Mouse (Mus musculus) left cerebral cortex, adult 2 months (tissue): ENCODE measurements at regions not wholly inside any gene's neighbourhood (a gene's known extent, or its start where the extent isn't known, plus 50 kb on each side); places are given as distances from the start of the nearest gene placed in this dataset.

Experiments used
- DNase-seq, 2 experiments: peaks; one replicate each; pipeline ENCODE4 v3.0.0; 2021 to 2022; ENCODE audit warnings: low spot score in 2 of 2, mixed read lengths in 1 of 2; ENCODE audit errors: extremely low spot score in 1 of 2
- H3K27ac ChIP-seq: fragments of 200-600 bp; 2 replicates; pipeline ENCODE4 v1.8.1; 2022
- H3K4me3 ChIP-seq: fragments of 200-600 bp; 2 replicates; pipeline ENCODE4 v1.8.1; 2022
- CTCF ChIP-seq: fragments of 200-600 bp; IDR thresholded peaks from 2 replicates; pipeline ENCODE4 v1.8.1; 2022; ENCODE audit warnings: antibody characterized with exemption, mild to moderate bottlenecking, moderate library complexity
- intact Hi-C: fragments of 180-260 bp; cut with DNase I; formaldehyde crosslinking; loops from one replicate; pipeline ENCODE4 v1.15.1; 2025

DNA sequence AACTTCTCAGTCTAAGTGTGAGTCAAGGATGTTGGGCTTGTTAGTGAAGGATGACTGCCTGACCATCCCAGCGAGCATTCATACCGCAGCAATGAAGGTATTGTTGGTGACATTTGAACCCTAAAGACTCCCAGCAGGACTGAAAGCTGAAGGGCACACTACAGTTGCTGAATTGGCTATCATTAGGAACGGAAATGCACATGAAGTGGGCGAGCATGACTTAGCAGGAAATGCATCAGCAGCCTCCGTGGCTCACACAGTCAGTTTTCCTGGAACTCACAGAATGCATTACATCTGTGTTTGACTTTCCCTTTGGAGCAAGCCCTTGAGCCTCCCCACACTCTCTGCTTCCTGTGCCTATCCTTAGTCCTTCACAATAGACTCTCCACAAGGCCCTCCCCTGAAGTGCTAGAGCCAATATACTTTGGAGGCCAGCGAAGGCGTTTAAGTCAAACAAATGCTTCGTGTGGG is 63.9 kb downstream of the Tmco5 start:
- H3K27ac ChIP-seq = no peak overlapping the region
- intact Hi-C loops = no loop called here

DNA sequence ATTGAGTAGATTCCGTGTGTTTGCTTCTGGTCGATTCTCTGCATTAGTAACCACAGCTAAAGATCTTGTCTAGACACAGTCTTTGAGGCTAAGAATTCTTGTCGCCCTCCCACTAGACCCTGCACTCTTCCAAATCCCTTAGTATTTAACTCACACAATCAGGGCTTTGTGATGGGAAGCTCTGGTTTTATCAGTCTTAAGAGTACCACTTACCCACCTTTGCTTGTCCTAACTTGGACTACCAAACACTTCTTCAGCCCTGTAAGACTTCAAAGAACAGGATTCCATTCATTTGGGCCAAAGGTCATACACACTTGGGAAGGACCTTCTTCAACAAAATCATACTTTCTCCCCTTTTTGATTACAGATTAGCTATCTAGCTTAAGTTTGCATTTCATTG is 70.0 kb downstream of the Tmco5 start:
- intact Hi-C loops = no loop called here
- no peak for TF ChIP-seq CTCF
- Histone ChIP-seq H3K4me3 (no peak overlapping the region), H3K27ac (no peak overlapping the region)
- no peak for DNase-seq

More for the DNA sequence above, 63.9 kb downstream of the Tmco5 start:
- no peak for TF ChIP-seq CTCF
- DNase-seq = no peak
- no peak overlapping the region for H3K4me3 ChIP-seq

- no peak overlapping the region for H3K4me3 ChIP-seq
- no peak overlapping the region for H3K27ac ChIP-seq
- intact Hi-C loops = no loop called here
- no peak for DNase-seq
- no peak for TF ChIP-seq CTCF
Measured at GRCm38 (mm10) chr2:116949741-116950140, 71.2 kb downstream of the Tmco5 start.

DNA sequence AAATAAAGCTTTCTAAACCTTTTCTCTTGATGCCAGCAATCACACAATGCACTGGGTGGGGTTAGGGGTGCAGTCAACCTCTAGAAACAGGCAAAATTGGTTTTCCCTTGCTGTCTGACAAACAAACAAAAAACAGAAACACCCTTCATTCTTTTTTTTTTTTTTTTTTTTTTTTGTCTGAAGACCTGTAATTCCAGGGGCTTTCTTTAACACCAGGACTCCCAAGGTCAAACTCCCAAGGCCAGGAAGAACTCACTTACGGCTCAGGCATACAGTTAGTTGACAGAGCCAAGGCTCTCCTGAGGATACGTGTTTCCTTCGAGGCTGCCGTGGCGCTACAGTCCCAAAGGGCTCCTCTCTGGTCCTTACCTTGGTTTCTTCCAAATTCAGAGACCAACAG is 71.7 kb downstream of the Tmco5 start:
- Histone ChIP-seq H3K4me3 (no peak overlapping the region), H3K27ac (no peak overlapping the region)
- DNase-seq = no peak
- intact Hi-C loops = no loop called here
- no peak for TF ChIP-seq CTCF

DNA sequence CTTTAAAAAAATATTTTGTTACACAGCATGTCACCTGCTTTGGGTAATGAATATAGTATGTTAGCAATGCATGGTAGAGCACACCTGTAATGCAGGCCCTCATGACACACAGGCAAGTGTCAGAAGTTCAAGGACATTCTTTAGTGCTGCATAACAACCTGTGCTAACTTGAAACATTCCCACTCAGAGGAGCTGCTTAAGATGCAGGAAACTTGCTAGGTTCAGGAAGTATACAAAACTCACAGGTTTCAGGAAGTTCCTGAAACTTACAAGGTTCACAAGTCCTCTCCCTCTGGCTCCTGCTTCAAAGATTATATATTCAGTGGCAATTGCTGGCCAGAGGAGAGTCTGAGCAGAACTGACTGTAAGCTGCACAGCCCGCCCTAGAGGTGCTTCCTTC is 73.0 kb downstream of the Tmco5 start:
- TF ChIP-seq CTCF = no peak
- H3K27ac ChIP-seq = no peak overlapping the region
- intact Hi-C loops = no loop called here
- DNase-seq = no peak
- no peak overlapping the region for H3K4me3 ChIP-seq

DNA sequence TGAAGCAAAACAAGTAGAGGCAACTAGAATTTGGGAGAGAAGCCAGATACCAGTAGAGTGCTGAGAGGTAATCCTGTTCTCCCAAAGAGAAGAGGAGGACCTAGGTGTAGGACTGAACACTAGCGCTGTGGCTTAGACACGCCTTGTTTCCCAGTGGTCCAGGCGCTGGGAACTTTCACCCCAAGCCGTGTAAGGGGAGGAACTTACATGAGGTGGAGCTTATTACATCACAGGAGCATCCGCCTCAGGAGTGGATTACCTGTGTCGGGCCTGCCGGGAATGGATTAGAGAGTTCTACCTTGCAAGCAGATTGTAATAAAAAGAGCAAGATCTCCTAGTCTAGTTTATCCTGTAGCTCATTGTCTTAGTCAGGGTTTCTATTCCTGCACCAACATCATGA is 75.8 kb downstream of the Tmco5 start:
- no peak overlapping the region for H3K27ac ChIP-seq
- intact Hi-C loops = no loop called here

GRCm38 (mm10) chr2:116954896-116955295 is 76.4 kb downstream of the Tmco5 start:
- no peak overlapping the region for H3K27ac ChIP-seq
- no peak overlapping the region for H3K4me3 ChIP-seq
- intact Hi-C loops = no loop called here
- DNase-seq = no peak
- no peak for TF ChIP-seq CTCF

More for the DNA sequence above, 75.8 kb downstream of the Tmco5 start:
- H3K4me3 ChIP-seq = no peak overlapping the region
- no peak for DNase-seq
- TF ChIP-seq CTCF = no peak

DNA sequence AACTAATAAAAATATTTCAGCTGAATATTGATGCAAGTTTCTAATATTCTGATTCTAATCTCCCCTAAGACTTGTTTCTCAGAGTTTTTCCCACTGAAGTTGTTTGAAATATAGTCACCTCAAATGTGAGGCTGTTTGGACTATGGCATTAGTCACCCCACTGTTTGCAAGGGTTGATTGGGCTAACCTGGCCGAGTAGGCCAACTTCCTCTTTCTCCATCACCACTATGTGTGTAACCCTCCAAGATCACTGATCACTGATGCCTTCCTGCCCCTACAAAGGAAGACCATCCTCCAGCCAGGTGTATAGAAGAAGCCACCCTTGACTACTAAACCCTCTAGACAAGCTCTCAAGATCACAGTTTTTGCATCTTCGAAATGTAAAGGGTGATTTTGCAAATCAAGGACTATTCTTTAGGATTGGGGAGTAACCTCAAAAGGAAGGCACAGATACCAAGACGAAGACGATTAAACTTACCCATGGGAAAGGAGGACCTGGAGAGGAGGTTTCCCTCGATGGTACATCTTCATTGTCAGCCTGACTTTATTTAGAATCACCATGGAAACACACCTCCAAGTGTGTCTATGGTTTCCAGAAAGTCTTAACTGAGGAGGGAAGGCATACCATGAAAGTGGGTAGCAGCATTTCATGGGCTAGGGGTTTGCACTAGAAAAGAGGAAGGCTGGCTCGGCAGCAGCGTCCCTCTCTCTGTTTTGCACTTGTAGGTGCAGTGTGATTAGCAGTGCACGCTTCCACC is 84.8 kb downstream of the Tmco5 start:
- no peak overlapping the region for H3K4me3 ChIP-seq
- intact Hi-C loops = no loop called here
- DNase-seq = no peak
- peak overlapping the region; percentile 71 for H3K27ac ChIP-seq
- TF ChIP-seq CTCF = no peak

DNA sequence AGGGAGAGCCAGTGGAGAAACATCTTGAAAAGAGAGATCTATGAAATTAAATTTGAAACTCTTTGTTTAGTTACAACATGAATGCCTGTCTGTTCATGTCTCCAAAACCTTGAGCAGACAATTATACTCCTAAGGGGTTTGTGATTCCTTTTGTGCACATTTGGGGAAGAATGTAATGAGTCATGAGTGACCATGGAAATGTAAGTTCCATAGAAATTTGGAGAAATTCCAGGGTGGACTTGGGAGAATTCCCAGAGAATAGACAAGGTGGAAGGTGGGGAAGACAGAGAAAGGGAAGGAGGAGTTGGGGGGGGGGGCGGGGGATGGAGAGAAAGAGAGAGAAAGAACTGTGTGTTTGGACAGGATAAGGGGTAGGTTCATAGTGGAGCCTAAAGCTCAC is 87.8 kb downstream of the Tmco5 start:
- TF ChIP-seq CTCF = no peak
- H3K4me3 ChIP-seq = no peak overlapping the region
- DNase-seq = no peak
- no peak overlapping the region for H3K27ac ChIP-seq
- intact Hi-C loops = no loop called here

GRCm38 (mm10) chr2:116971666-116972613 is 93.4 kb downstream of the Tmco5 start:
- intact Hi-C loops = loop anchor here (2.0 to 5.0 kb wide), 2 partner anchors 57 to 260 kb away; no protein-coding TSS in a partner anchor
- no peak for TF ChIP-seq CTCF
- peak overlapping the region; percentile 86 for H3K27ac ChIP-seq
- DNase-seq = no peak
- H3K4me3 ChIP-seq = no peak overlapping the region

DNA sequence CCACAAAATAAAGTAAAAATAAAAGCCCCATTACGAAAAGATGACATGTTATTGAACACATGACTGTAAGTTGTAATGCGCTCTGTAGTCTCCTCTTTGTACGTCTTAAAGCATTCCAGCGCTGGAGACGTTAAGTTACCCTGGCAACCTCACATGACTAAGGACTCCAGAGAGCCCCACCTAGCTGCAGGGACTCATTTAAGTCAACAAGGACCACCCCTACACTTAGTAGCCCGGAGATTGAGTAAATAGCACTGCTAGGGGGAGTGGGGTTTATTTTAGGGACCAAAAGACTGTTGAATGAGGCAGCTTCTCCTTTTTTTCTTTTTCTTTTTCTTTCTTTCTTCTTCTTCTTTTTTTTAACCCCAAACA is 94.1 kb downstream of the Tmco5 start:
- intact Hi-C loops = loop anchor here (2.0 to 5.0 kb wide), 2 partner anchors 58 to 260 kb away; no protein-coding TSS in a partner anchor
- H3K4me3 ChIP-seq = no peak overlapping the region
- no peak for DNase-seq

GRCm38 (mm10) chr2:116973441-116973840 is 95.0 kb downstream of the Tmco5 start:
- TF ChIP-seq CTCF = no peak
- Histone ChIP-seq H3K27ac (no peak overlapping the region), H3K4me3 (no peak overlapping the region)
- intact Hi-C loops = loop anchor here (2.0 to 5.0 kb wide), 2 partner anchors 59 to 259 kb away; no protein-coding TSS in a partner anchor
- no peak for DNase-seq

More for the DNA sequence above, 94.1 kb downstream of the Tmco5 start:
- peak overlapping the region; percentile 86 for H3K27ac ChIP-seq
- peak; percentile 21 for TF ChIP-seq CTCF
